Mouse (Mus musculus) kidney, postnatal 0 days (tissue): Measurements from ENCODE around the gene Slc17a7. TPM values are rescaled to one million over a fixed set of nuclear protein-coding genes. Genes with fewer than 3 reads are reported as not detected.

Experiments
- ATAC-seq: fragments of 200-750 bp; cut with Nextera tagmentation; replicated peaks from 2 replicates; pipeline ENCODE4 v1.8.0; 2017; ENCODE audit warnings: low read depth, moderate number of reproducible peaks, moderate TSS enrichment, moderate library complexity; ENCODE audit not compliant: low FRiP score
- DNase-seq: peaks from one replicate; pipeline ENCODE4 v3.0.0-alpha.2; 2016; ENCODE audit warnings: low spot score
- H3K27ac ChIP-seq: fragments of 300-500 bp; sonication (generic); 2 replicates; pipeline ENCODE4 v1.5.1; 2014; ENCODE audit warnings: mild to moderate bottlenecking
- H3K27me3 ChIP-seq: fragments of 300-500 bp; sonication (generic); 2 replicates; pipeline ENCODE4 v1.6.1; 2014; ENCODE audit warnings: low read length, mixed read lengths; ENCODE audit not compliant: insufficient read depth
- H3K36me3 ChIP-seq: fragments of 300-500 bp; sonication (generic); 2 replicates; pipeline ENCODE4 v1.6.1; 2014; ENCODE audit warnings: low read length, mixed read lengths; ENCODE audit not compliant: insufficient read depth
- H3K4me1 ChIP-seq: fragments of 300-500 bp; sonication (generic); replicated peaks from 2 replicates; pipeline ENCODE4 v1.6.1; 2014; ENCODE audit warnings: antibody characterized with exemption, low read length, mixed read lengths; ENCODE audit not compliant: insufficient read depth
- H3K4me2 ChIP-seq: fragments of 300-500 bp; sonication (generic); 2 replicates; pipeline ENCODE4 v1.6.1; 2014; ENCODE audit warnings: mild to moderate bottlenecking, low read length, moderate library complexity, mixed read lengths
- H3K4me3 ChIP-seq: fragments of 300-500 bp; sonication (generic); replicated peaks from 2 replicates; pipeline ENCODE4 v1.5.1; 2014; ENCODE audit warnings: low read depth, low read length
- H3K9ac ChIP-seq: fragments of 300-500 bp; sonication (generic); 2 replicates; pipeline ENCODE4 v1.6.1; 2014; ENCODE audit warnings: low read depth, low read length
- H3K9me3 ChIP-seq: fragments of 300-500 bp; sonication (generic); replicated peaks from 2 replicates; pipeline ENCODE4 v1.6.1; 2016; ENCODE audit warnings: low read length, inconsistent platforms, mixed read lengths
- CTCF ChIP-seq: IDR thresholded peaks from 2 replicates; pipeline ENCODE4 v1.5.1; 2016; ENCODE audit warnings: antibody characterized with exemption, low read depth, mild to moderate bottlenecking, moderate library complexity
- WGBS: fragments of 180-500 bp; shearing (Covaris S2); extraction: QIAGEN DNeasy Blood & Tissue Kit; methylation state at CpG from one replicate; pipeline ENCODE4 v1.1.7; 2014; 5-methylcytosine and 5-hydroxymethylcytosine counted together
- microRNA counts: library from miRNA; unstranded; fragments of <30 nt; microRNA quantifications from one replicate; lab custom pipeline; 2015
- microRNA-seq: library from miRNA; unstranded; fragments of <30 nt; microRNA quantifications from one replicate; pipeline ENCODE4, GENCODE M21; 2016
- polyA plus RNA-seq: library from polyadenylated mRNA; unstranded; fragments of >200 nt; fragmentation: Nextera tagmentation; extraction: Ambion mirVana; gene quantifications from 2 replicates; pipeline ENCODE4 v1.2.1, GENCODE M21; 2015

Slc17a7 gene
- polyA plus RNA-seq, 1 experiment from 2014 or later: 0.17 TPM

- H3K27ac ChIP-seq: no peak overlapping the region
- H3K4me3 ChIP-seq: no peak overlapping the region
- WGBS: 86% methylated on average over 7 of the region's 7 CpGs
- H3K9ac ChIP-seq: no peak overlapping the region
- TF ChIP-seq CTCF: no peak
- no peaks in the 10 kb centered on the region for H3K27me3 ChIP-seq
- no peak for DNase-seq
- no peaks in the 10 kb centered on the region for H3K4me1 ChIP-seq
- H3K4me2 ChIP-seq: no peak overlapping the region
- ATAC-seq: no peak
- no peaks in the 10 kb centered on the region for H3K9me3 ChIP-seq
- peaks cover 67% of the 10 kb centered on the region for H3K36me3 ChIP-seq
Observed at GRCm38 (mm10) chr7:45224826-45225225, 61.1 kb downstream of the Slc17a7 start.

MicroRNAs encoded within 50 kb of the gene (microRNA counts, 519-probe panel; counts per million panel counts)
- 4,182 counts per million, percentile 76 among the panel's probes with 10 or more counts for microRNA mmu-miR-150 (lab: Ali Mortazavi, UCI)

Small RNA genes lying within 50 kb of the gene (microRNA-seq; reads per million reads assigned to microRNA genes)
- 37.7 reads per million, percentile 41 among the genes with 10 or more reads in this experiment for gene Mir150
- gene Mir5121: 10.2 reads per million, percentile 23 among the genes with 10 or more reads in this experiment
- not detected for gene Mir7055

Other genes with a start within 250 kb of the Slc17a7 start
- 55.8 and 55.9 TPM in 2 replicates for gene Ap2a1, start 234.5 kb upstream of the Slc17a7 start, polyA plus RNA-seq
- gene Tsks, start 220.7 kb upstream of the Slc17a7 start, polyA plus RNA-seq: 0.13 and 0.14 TPM in 2 replicates
- gene Cpt1c, start 189.1 kb upstream of the Slc17a7 start, polyA plus RNA-seq: 13.2 and 13.7 TPM in 2 replicates
- 414 and 449 TPM in 2 replicates for gene Prmt1, start 177.4 kb upstream of the Slc17a7 start, polyA plus RNA-seq
- 73.6 and 76.0 TPM in 2 replicates for gene Irf3, start 166.3 kb upstream of the Slc17a7 start, polyA plus RNA-seq
- gene Bcl2l12, start 165.2 kb upstream of the Slc17a7 start, polyA plus RNA-seq: 42.8 and 43.4 TPM in 2 replicates
- 25.6 and 27.3 TPM in 2 replicates for gene Scaf1, start 147.6 kb upstream of the Slc17a7 start, polyA plus RNA-seq
- gene Rras, start 146.0 kb upstream of the Slc17a7 start, polyA plus RNA-seq: 47.6 and 53.0 TPM in 2 replicates
- 5.8 and 6.1 TPM in 2 replicates for gene Prr12, start 111.1 kb upstream of the Slc17a7 start, polyA plus RNA-seq
- 65.0 and 65.3 TPM in 2 replicates for gene Nosip, start 101.5 kb upstream of the Slc17a7 start, polyA plus RNA-seq
- gene Prrg2, start 101.3 kb upstream of the Slc17a7 start, polyA plus RNA-seq: 44.3 and 45.1 TPM in 2 replicates
- 215 and 228 TPM in 2 replicates for gene Rcn3, start 71.7 kb upstream of the Slc17a7 start, polyA plus RNA-seq
- gene Fcgrt, start 60.1 kb upstream of the Slc17a7 start, polyA plus RNA-seq: 134 and 145 TPM in 2 replicates
- gene Rps11, start 39.5 kb upstream of the Slc17a7 start, polyA plus RNA-seq: 1,486 and 1,553 TPM in 2 replicates
- gene Rpl13a, start 35.2 kb upstream of the Slc17a7 start, polyA plus RNA-seq: 1,804 and 1,959 TPM in 2 replicates
- 0.83 and 1.3 TPM in 2 replicates for gene Gm45713, start 27.7 kb upstream of the Slc17a7 start, polyA plus RNA-seq
- gene Flt3l, start 27.5 kb upstream of the Slc17a7 start, polyA plus RNA-seq: 2.2 and 2.4 TPM in 2 replicates
- 81.3 and 88.6 TPM in 2 replicates for gene Pih1d1, start 9.6 kb upstream of the Slc17a7 start, polyA plus RNA-seq
- 55.4 and 62.7 TPM in 2 replicates for gene Aldh16a1, start 9.4 kb upstream of the Slc17a7 start, polyA plus RNA-seq
- not detected in 2 replicates for gene Gfy, start 15.6 kb downstream of the Slc17a7 start, polyA plus RNA-seq
- gene Pth2, start 17.0 kb downstream of the Slc17a7 start, polyA plus RNA-seq: not detected in 2 replicates
- 0.36 and 0.43 TPM in 2 replicates for gene Ccdc155, start 40.9 kb downstream of the Slc17a7 start, polyA plus RNA-seq
- gene Dkkl1, start 48.2 kb downstream of the Slc17a7 start, polyA plus RNA-seq: 0.47 and 1.3 TPM in 2 replicates
- 94.3 and 112 TPM in 2 replicates for gene Tead2, start 51.8 kb downstream of the Slc17a7 start, polyA plus RNA-seq
- 2.1 and 2.6 TPM in 2 replicates for gene Cd37, start 75.2 kb downstream of the Slc17a7 start, polyA plus RNA-seq
- 0.18 and 0.45 TPM in 2 replicates for gene Slc6a16, start 77.1 kb downstream of the Slc17a7 start, polyA plus RNA-seq
- gene Slc6a21, start 113.6 kb downstream of the Slc17a7 start, polyA plus RNA-seq: not detected in 2 replicates
- gene Trpm4, start 169.8 kb downstream of the Slc17a7 start, polyA plus RNA-seq: 14.4 and 15.9 TPM in 2 replicates
- gene Hrc, start 171.3 kb downstream of the Slc17a7 start, polyA plus RNA-seq: 0.75 and 1.1 TPM in 2 replicates
- gene Ppfia3, start 203.1 kb downstream of the Slc17a7 start, polyA plus RNA-seq: 4.3 and 5.4 TPM in 2 replicates
- 1.2 and 1.6 TPM in 2 replicates for gene Lin7b, start 206.6 kb downstream of the Slc17a7 start, polyA plus RNA-seq
- 148 and 163 TPM in 2 replicates for gene Snrnp70, start 231.8 kb downstream of the Slc17a7 start, polyA plus RNA-seq
- gene Kcna7, start 241.7 kb downstream of the Slc17a7 start, polyA plus RNA-seq: 0.05 and 0.06 TPM in 2 replicates
- 1.5 and 1.6 TPM in 2 replicates for gene Ntf5, start 249.7 kb downstream of the Slc17a7 start, polyA plus RNA-seq